Mouse (Mus musculus): ENCODE data around the gene Pnldc1. TPM values are rescaled to one million over a fixed set of nuclear protein-coding genes. Genes with fewer than 3 reads are reported as not detected.
"Not testable (repeated sequence)": the region's sequence is repeated elsewhere in the genome, so short reads cannot be mapped to it uniquely, and the experiment has no call there.

The Pnldc1 gene
- total RNA-seq, 1 experiment from 2014 or later: 2.9 TPM

GRCm38 (mm10) chr17:12915881-12916583 is 6.0 kb upstream of the Pnldc1 start, which contains the start of gene Mrpl18:
TSS of gene Mrpl18 (minus strand) at chr17:12916345.
- ATAC-seq (ENCODE audit: extremely low read depth, insufficient number of reproducible peaks, low FRiP score, poor library complexity, severe bottlenecking): peak; percentile 98

- ATAC-seq (ENCODE audit: extremely low read depth, insufficient number of reproducible peaks, low FRiP score, poor library complexity, severe bottlenecking): no peak
These were observed 5.5 kb upstream of the Pnldc1 start, which contains the start of gene Tcp1 for GRCm38 (mm10) chr17:12915488-12915880. TSS of gene Tcp1 (plus strand) at chr17:12915701.

- ATAC-seq (ENCODE audit: extremely low read depth, insufficient number of reproducible peaks, low FRiP score, poor library complexity, severe bottlenecking): no peak
These were observed 361 bp upstream of the Pnldc1 start for GRCm38 (mm10) chr17:12910391-12910790.

- ATAC-seq (ENCODE audit: extremely low read depth, insufficient number of reproducible peaks, low FRiP score, poor library complexity, severe bottlenecking): no peak
These were observed 3.6 kb downstream of the Pnldc1 start for GRCm38 (mm10) chr17:12906436-12906835.

- no peak for ATAC-seq (ENCODE audit: extremely low read depth, insufficient number of reproducible peaks, low FRiP score, poor library complexity, severe bottlenecking)
These were observed 4.2 kb downstream of the Pnldc1 start for GRCm38 (mm10) chr17:12905810-12906209.

GRCm38 (mm10) chr17:12904349-12904748 is 5.7 kb downstream of the Pnldc1 start:
- ATAC-seq (ENCODE audit: extremely low read depth, insufficient number of reproducible peaks, low FRiP score, poor library complexity, severe bottlenecking): no peak

GRCm38 (mm10) chr17:12903372-12904333 is 6.4 kb downstream of the Pnldc1 start:
- ATAC-seq (ENCODE audit: extremely low read depth, insufficient number of reproducible peaks, low FRiP score, poor library complexity, severe bottlenecking): no peak

- no peak for ATAC-seq (ENCODE audit: extremely low read depth, insufficient number of reproducible peaks, low FRiP score, poor library complexity, severe bottlenecking)
These were observed 7.7 kb downstream of the Pnldc1 start for GRCm38 (mm10) chr17:12902291-12902690.

GRCm38 (mm10) chr17:12898607-12899006 is 11.4 kb downstream of the Pnldc1 start:
- not testable (repeated sequence) for ATAC-seq (ENCODE audit: extremely low read depth, insufficient number of reproducible peaks, low FRiP score, poor library complexity, severe bottlenecking)

GRCm38 (mm10) chr17:12897674-12898073 is 12.4 kb downstream of the Pnldc1 start:
- no peak for ATAC-seq (ENCODE audit: extremely low read depth, insufficient number of reproducible peaks, low FRiP score, poor library complexity, severe bottlenecking)

GRCm38 (mm10) chr17:12892033-12892432 is 18.0 kb downstream of the Pnldc1 start:
- no peak for ATAC-seq (ENCODE audit: extremely low read depth, insufficient number of reproducible peaks, low FRiP score, poor library complexity, severe bottlenecking)

- no peak for ATAC-seq (ENCODE audit: extremely low read depth, insufficient number of reproducible peaks, low FRiP score, poor library complexity, severe bottlenecking)
These were observed 19.0 kb downstream of the Pnldc1 start for GRCm38 (mm10) chr17:12891054-12891453.

- ATAC-seq (ENCODE audit: extremely low read depth, insufficient number of reproducible peaks, low FRiP score, poor library complexity, severe bottlenecking): no peak
These were observed 22.8 kb downstream of the Pnldc1 start for GRCm38 (mm10) chr17:12887021-12887775.

- no peak for ATAC-seq (ENCODE audit: extremely low read depth, insufficient number of reproducible peaks, low FRiP score, poor library complexity, severe bottlenecking)
These were observed 23.4 kb downstream of the Pnldc1 start for GRCm38 (mm10) chr17:12886620-12887019.

- ATAC-seq (ENCODE audit: extremely low read depth, insufficient number of reproducible peaks, low FRiP score, poor library complexity, severe bottlenecking): no peak
These were observed 28.8 kb downstream of the Pnldc1 start for GRCm38 (mm10) chr17:12881216-12881615.

GRCm38 (mm10) chr17:12880178-12880577 is 29.9 kb downstream of the Pnldc1 start:
- peak; percentile 58; the same call in 1 of the 2 replicates for ATAC-seq (ENCODE audit: extremely low read depth, insufficient number of reproducible peaks, low FRiP score, poor library complexity, severe bottlenecking)

- ATAC-seq (ENCODE audit: extremely low read depth, insufficient number of reproducible peaks, low FRiP score, poor library complexity, severe bottlenecking): no peak
These were observed 34.3 kb downstream of the Pnldc1 start, which contains the start of gene Mrgprh for GRCm38 (mm10) chr17:12875734-12876133. TSS of gene Mrgprh (plus strand) at chr17:12876034.

- no peak for ATAC-seq (ENCODE audit: extremely low read depth, insufficient number of reproducible peaks, low FRiP score, poor library complexity, severe bottlenecking)
These were observed 37.6 kb downstream of the Pnldc1 start for GRCm38 (mm10) chr17:12872275-12873028.
